Mouse (Mus musculus) MEL-GATA-1-ER (cell line): ENCODE data around the gene Acsbg1.
"Not testable (repeated sequence)": the region's sequence is repeated elsewhere in the genome, so short reads cannot be mapped to it uniquely, and the experiment has no call there.

Experiments used
- DNase-seq: peaks from one replicate; pipeline ENCODE4 v3.0.0-alpha.2; 2012; ENCODE audit warnings: low read depth; ENCODE audit errors: extremely low read depth

Gene Acsbg1

GRCm38 (mm10) chr9:54661605-54662377 lies at the start of gene Acsbg1:
Gene Acsbg1 (minus strand): TSS chr9:54661870.
- no peak for DNase-seq

- DNase-seq, result no peak
Measured at GRCm38 (mm10) chr9:54708085-54708484, 46.4 kb upstream of the Acsbg1 start.

- DNase-seq, result no peak
Measured at GRCm38 (mm10) chr9:54707288-54707999, 45.8 kb upstream of the Acsbg1 start.

GRCm38 (mm10) chr9:54705561-54705960 lies 43.9 kb upstream of the Acsbg1 start:
- DNase-seq, result no peak

- peak; percentile 92 for DNase-seq
Measured at GRCm38 (mm10) chr9:54704361-54704760, 42.7 kb upstream of the Acsbg1 start.

DNA sequence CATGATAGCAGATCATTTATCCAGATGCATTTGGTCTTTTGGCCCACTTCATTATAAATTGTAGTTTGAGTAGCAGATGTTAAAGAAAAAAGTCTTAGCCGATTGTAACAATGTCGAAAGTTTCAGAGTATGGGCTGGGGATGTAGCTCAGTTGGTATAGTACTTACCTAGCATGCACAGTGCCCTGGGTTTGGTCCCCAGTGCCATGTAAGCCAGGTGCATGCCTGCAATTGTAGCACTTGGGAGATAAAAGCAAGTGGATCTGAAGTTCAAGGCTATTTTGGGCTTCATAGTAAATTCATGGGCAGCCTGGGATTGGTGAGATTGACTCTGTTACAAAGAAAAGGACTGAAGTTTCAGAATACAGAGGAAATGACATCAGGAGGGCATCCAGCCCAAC lies 40.9 kb upstream of the Acsbg1 start:
- no peak for DNase-seq

DNA sequence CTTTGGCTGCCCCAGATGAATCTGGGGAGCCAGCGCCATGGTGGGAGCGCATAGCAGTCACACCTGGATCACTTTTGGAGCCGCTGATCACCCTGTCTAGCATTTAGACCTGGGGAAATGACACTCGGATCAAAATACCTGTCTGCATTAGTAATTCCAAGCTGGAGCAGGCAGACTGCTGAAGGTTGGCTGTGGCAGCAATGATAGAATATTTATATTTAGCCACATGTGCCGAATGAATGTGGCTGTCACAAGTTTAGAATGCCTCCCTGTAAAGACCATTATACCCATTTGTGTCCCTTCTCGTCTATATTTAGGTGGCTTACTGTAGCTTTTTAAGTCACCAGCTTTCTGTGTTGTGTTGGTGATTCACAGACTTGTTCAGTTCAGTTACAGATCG lies 39.1 kb upstream of the Acsbg1 start:
- DNase-seq, result no peak

GRCm38 (mm10) chr9:54700174-54700475 lies 38.5 kb upstream of the Acsbg1 start:
- no peak for DNase-seq

DNA sequence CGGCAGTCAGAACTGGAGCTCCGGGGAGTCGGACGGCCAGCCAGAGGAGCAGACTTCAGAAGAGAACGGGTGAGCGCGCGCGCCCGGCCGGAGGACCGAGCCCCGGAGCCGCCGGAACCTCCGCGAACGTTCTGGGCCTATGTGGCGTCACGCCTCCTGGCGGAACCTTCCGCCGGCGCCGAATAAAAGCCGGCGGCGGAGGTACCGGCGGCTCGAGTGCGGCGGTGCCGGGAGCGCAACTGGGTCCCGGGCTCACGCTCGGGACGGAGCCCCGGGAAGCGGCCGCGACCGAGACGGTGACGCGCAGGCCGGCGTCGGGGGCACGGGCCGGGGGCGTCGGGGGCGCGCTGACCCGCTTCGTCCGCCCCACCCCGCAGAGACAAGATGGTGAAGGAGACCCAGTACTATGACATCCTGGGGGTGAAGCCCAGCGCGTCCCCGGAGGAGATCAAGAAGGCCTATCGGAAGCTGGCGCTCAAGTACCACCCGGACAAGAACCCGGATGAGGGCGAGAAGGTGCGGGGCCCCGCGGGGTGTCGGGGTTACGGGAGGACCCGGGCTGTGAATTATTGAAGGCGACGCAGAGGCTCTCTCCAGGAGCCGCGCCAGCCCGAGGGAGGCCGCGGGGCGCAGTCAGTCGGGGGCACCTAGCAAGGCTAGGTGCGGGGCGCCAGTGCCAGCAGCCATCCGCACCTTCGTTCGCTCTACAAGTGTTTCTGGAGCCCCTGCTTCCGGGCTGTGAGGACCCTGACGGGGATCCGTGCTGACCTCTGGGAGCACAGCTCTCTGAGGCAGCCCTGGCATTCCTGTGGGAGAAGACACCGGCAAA lies 37.9 kb upstream of the Acsbg1 start:
- no peak for DNase-seq

- no peak for DNase-seq
Measured at GRCm38 (mm10) chr9:54699087-54699344, 37.3 kb upstream of the Acsbg1 start.

GRCm38 (mm10) chr9:54698318-54699086 lies 36.8 kb upstream of the Acsbg1 start, which contains the start of gene Dnaja4:
Gene Dnaja4 (plus strand): TSS chr9:54698873.
- peak; percentile 90 for DNase-seq

- DNase-seq, result not testable (repeated sequence)
Measured at GRCm38 (mm10) chr9:54691241-54691805, 29.7 kb upstream of the Acsbg1 start.

DNA sequence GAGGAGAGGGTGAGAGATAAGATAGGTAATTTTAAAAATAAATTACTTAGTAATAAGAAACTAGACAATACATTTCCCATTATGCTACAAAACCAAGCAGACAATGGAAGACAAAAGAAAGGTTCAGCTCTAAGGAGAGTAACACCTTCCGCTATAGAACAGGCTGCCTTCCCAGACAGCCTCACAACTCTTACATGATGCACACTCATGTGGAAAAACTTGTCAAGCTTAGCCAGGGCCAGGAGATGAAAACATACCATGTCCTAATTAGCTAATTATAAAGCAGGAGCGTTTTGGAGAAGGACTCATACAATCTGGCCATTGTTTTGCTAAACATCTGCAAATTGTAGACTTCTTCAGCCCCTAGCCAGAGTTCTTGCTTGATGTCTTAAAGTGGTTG lies 29.0 kb upstream of the Acsbg1 start:
- DNase-seq, result not testable (repeated sequence)

DNA sequence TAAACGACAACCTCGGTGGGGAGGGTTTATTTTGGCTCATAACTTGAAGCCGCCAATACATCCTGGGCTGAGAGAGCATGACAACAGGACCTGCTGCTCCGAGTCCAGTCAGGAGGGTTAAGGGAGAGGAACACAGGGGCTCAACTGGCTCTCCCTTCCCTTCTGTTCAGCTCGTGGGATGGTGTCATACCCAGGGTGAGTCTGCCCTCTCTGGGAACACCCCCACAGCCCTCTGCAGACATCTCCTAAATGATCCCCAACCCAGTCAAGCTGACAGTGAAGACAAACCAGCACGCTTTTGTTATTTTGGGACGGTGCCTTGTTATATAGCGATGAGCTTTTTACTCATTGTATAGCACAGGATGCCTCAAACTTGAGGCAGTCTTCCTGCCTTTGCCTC lies 27.8 kb upstream of the Acsbg1 start:
- DNase-seq, result no peak

- DNase-seq, result no peak
Measured at GRCm38 (mm10) chr9:54687246-54688236, 25.9 kb upstream of the Acsbg1 start.

GRCm38 (mm10) chr9:54683814-54684605 lies 22.3 kb upstream of the Acsbg1 start:
- DNase-seq, result no peak

DNA sequence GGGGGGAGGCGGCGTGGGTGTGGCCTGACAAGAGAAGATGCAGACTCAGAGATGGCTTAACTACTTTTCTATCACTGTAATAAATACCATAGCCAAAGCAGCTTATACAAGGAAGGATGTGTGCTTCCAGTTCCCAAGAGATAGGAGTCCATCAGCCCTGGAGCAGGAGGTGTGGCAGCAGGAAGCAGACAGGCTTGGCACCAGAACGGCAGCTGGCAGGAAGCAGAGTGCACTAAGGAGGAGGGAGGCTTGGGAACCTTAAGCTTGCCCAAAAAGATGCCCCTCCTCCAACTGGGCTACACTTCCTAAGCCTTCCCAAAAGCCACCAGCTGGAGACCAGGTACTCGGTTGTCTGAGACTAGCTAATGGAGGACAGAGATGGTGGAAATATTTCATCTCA lies 21.2 kb upstream of the Acsbg1 start:
- no peak for DNase-seq

GRCm38 (mm10) chr9:54676531-54676986 lies 14.9 kb upstream of the Acsbg1 start:
- peak; percentile 36 for DNase-seq

- DNase-seq, result no peak
Measured at GRCm38 (mm10) chr9:54673887-54674286, 12.2 kb upstream of the Acsbg1 start.
